Mouse (Mus musculus) C2C12 (cell line): ENCODE measurements around the gene Glra4. TPM values are rescaled to one million over a fixed set of nuclear protein-coding genes. Genes with fewer than 3 reads are reported as not detected.

Source experiments
- H3K27me3 ChIP-seq: one replicate; pipeline ENCODE4 v1.6.1; 2011; ENCODE audit not compliant: control insufficient read depth, insufficient read depth, insufficient read length
- H3K36me3 ChIP-seq: one replicate; pipeline ENCODE4 v1.6.1; 2011; ENCODE audit not compliant: control insufficient read depth, insufficient read depth
- H3K4me3 ChIP-seq: one replicate; pipeline ENCODE4 v1.5.1; 2011; ENCODE audit warnings: mild to moderate bottlenecking, control low read depth; ENCODE audit not compliant: poor library complexity, insufficient read depth, severe bottlenecking
- H3K79me2 ChIP-seq: one replicate; pipeline ENCODE4 v1.6.1; 2011; ENCODE audit not compliant: control insufficient read depth, insufficient read depth
- H3K79me3 ChIP-seq: one replicate; pipeline ENCODE4 v1.6.1; 2011; ENCODE audit warnings: low read depth, control low read depth
- H3ac ChIP-seq: one replicate; pipeline ENCODE3; 2011; ENCODE audit warnings: low read depth; ENCODE audit not compliant: control insufficient read depth, insufficient read length
- CEBPB ChIP-seq: IDR thresholded peaks from one replicate; pipeline ENCODE4 v1.6.1; 2011; ENCODE audit warnings: low read depth, mild to moderate bottlenecking, control low read depth, moderate library complexity
- CTCF ChIP-seq: IDR thresholded peaks from one replicate; pipeline ENCODE4 v1.5.1; 2011; ENCODE audit not compliant: control insufficient read depth, insufficient read depth, insufficient read length
- FOSL1 ChIP-seq: IDR thresholded peaks from one replicate; pipeline ENCODE4 v1.8.0; 2011; ENCODE audit warnings: mild to moderate bottlenecking, low read length; ENCODE audit not compliant: poor library complexity, insufficient read depth, severe bottlenecking
- MAX ChIP-seq: IDR thresholded peaks from one replicate; pipeline ENCODE4 v1.6.1; 2011; ENCODE audit warnings: mild to moderate bottlenecking, control low read depth
- MYOD1 ChIP-seq: IDR thresholded peaks from one replicate; pipeline ENCODE4 v1.6.1; 2011; ENCODE audit warnings: low read depth; ENCODE audit not compliant: control insufficient read depth, insufficient read length
- MYOG ChIP-seq: IDR thresholded peaks from one replicate; pipeline ENCODE4 v1.6.1; 2011; ENCODE audit not compliant: control insufficient read depth, insufficient read length; ENCODE audit errors: extremely low read depth
- USF1 ChIP-seq: IDR thresholded peaks from one replicate; pipeline ENCODE4 v1.6.1; 2011; ENCODE audit warnings: low read depth, mild to moderate bottlenecking, control low read depth, moderate library complexity
- polyA plus RNA-seq: library from polyadenylated mRNA; unstranded; fragments of >200 nt; fragmentation: generic; extraction: Trizol; gene quantifications from one replicate; pipeline ENCODE4 v1.2.1, GENCODE M21; 2012; ENCODE audit warnings: missing spikeins

Gene Glra4
- polyA plus RNA-seq, 1 experiment: not detected

DNA sequence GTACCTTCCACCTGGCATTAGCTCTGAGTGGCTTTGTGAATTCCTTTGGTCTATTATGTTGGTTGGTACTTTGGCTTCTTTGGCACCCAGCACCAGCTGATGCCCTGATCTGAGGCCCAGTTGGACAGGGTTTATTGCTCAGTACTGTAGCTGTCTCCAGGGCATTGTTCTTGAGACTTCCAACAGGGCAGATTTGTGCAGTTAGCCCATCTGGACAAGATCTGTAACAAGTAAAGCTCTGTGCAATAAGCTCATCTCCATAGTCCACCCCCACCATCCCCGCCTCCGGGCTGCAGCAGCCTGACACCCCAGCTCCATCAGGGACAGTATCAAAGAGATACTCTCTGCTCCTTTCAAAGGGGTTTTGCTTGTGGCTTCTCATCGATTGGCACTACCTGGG lies 24.5 kb downstream of the Glra4 start:
- Histone ChIP-seq H3K4me3 (no peak overlapping the region), H3K79me3 (no peaks in the 10 kb centered on the region), H3K27me3 (no peaks in the 10 kb centered on the region), H3K36me3 (no peaks in the 10 kb centered on the region), H3K79me2 (no peaks in the 10 kb centered on the region), H3ac (no peak overlapping the region)
- no peak for TF ChIP-seq CTCF
- no peak for TF ChIP-seq CEBPB
- no peak for TF ChIP-seq MAX
- TF ChIP-seq MYOG: no peak
- no peak for TF ChIP-seq USF1
- no peak for TF ChIP-seq FOSL1
- TF ChIP-seq MYOD1: no peak

DNA sequence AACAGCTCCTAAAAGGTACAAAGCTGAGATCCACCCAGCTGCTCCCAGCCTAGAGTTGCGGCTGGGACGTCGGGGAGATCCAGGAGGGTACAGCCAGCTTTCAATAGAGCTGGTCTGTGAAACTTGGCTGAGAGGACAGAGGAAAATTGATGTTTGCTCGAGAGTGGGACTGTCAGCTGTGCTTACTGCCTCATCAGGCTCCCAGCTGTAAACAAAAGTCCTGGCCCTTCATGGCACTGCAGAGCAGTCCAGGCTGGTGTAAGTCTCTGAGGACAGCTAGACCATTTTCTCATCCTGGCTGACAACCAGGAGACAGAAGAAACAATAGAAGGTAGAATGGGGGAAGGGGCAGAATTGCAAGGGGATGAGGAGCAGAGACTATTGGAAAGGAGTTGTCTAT lies 30.6 kb downstream of the Glra4 start:
- Histone ChIP-seq H3K27me3 (no peaks in the 10 kb centered on the region), H3K36me3 (no peaks in the 10 kb centered on the region), H3K79me3 (no peaks in the 10 kb centered on the region), H3K4me3 (no peak overlapping the region), H3ac (no peak overlapping the region), H3K79me2 (no peaks in the 10 kb centered on the region)
- TF ChIP-seq MYOD1 (no peak), CEBPB (no peak), USF1 (no peak), MYOG (no peak), MAX (no peak), FOSL1 (no peak), CTCF (no peak)

DNA sequence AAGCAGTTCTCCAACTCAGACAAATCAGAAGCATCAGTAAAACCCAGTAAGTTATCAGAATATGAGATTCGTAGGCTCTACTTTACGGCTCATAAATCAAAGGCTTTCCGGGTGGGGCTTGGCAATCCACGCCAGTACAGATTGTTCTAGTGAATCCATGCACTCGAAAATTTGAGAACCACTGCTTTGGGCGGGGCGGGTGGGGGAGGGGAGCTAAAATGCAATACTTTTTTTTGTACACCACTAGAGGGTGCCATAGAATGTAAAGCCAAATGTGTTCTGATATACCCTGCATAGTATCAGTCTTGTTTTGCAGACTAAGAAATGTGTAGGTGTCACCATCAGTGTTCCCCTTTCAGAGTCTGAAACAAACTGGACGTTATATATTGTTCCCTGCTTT lies 35.3 kb downstream of the Glra4 start:
- Histone ChIP-seq H3K79me2 (peaks cover 14% of the 10 kb centered on the region), H3ac (no peak overlapping the region), H3K27me3 (no peaks in the 10 kb centered on the region), H3K36me3 (peaks cover under 1% of the 10 kb centered on the region), H3K79me3 (peaks cover 12% of the 10 kb centered on the region), H3K4me3 (no peak overlapping the region)
- TF ChIP-seq MAX: no peak
- no peak for TF ChIP-seq CEBPB
- TF ChIP-seq CTCF: no peak

DNA sequence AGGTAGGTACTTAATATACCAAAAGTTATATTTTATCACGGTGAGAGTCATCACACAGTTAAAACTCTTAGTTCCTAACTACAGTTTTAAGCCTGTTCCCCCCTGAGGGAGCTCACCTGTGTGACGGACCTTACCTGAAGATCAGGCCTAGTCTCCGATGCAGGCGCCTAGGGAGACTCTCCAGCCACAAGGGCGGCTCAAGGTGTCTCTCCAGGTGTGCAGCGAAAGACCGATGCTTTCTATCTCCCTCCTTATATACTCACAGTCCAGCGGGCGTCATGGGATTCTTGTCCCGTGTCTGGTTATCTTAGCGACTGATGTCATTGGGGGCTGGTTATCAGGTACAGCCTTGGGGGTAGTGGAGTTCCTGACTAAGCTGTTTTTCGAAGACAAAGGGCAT lies 36.5 kb downstream of the Glra4 start, which contains the start of gene Morf4l2:
Morf4l2 (minus strand) TSS at position 232 of the 400 bp plus-strand sequence.
- Histone ChIP-seq H3K79me2 (peaks cover 27% of the 10 kb centered on the region), H3ac (peak within 1 kb of the TSS; percentile 6), H3K4me3 (peak within 1 kb of the TSS; percentile 29), H3K36me3 (peaks cover 13% of the 10 kb centered on the region), H3K27me3 (no peaks in the 10 kb centered on the region), H3K79me3 (peaks cover 23% of the 10 kb centered on the region)
- TF ChIP-seq CTCF (no peak), USF1 (no peak), FOSL1 (no peak), MAX (no peak), MYOD1 (no peak), CEBPB (no peak), MYOG (no peak)

DNA sequence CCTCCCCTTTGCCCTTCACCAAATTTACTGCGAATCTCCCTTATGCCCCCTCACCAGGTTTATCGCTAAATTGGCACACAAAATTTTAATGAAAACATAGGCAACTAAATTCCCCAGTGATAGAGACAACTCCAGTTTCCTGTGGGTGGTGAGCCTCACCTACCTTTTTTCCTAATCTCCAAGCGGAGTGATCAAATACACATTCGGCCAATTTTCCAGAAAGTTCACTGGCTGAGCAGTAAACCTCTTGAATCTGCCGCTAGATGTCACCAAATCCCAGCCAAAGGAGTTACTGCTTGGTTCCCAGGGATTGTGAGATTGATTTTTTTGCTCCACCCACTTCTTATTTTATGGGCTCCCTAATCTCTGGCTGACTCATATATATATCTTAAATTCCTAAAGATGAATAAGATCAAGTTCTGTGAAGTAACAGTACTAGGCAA lies 37.3 kb downstream of the Glra4 start:
- no peaks in the 10 kb centered on the region for H3K27me3 ChIP-seq
- peaks cover 34% of the 10 kb centered on the region for H3K79me2 ChIP-seq
- peak overlapping the region; percentile 29 for H3K4me3 ChIP-seq
- peaks cover 21% of the 10 kb centered on the region for H3K36me3 ChIP-seq
- TF ChIP-seq MYOD1 (no peak), CTCF (peak; percentile 0)
- peak overlapping the region; percentile 6 for H3ac ChIP-seq
- peaks cover 31% of the 10 kb centered on the region for H3K79me3 ChIP-seq

DNA sequence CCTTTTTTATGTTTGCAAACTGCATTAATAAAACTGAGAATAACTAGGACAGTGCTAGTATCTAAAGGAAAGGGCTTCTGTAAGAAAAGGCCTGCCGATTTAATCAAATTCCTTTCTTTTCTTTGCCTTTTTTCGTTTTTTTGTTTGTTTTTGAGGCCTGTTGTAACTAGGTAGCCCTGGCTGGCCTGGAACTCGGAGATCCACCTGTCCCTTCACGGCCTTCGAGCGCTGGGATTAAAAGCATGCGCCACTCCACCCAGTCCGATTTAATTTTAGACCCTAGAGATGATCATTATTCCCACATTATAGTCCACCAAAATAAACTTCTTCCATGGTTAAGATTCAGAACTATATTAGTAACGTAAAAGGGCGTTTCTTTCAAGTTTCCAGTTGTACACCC lies 37.7 kb downstream of the Glra4 start:
- H3ac ChIP-seq: peak overlapping the region; percentile 59
- H3K79me3 ChIP-seq: peaks cover 35% of the 10 kb centered on the region
- no peaks in the 10 kb centered on the region for H3K27me3 ChIP-seq
- H3K4me3 ChIP-seq: peak overlapping the region; percentile 29
- TF ChIP-seq MYOG (no peak), CTCF (no peak), FOSL1 (no peak), USF1 (no peak), MAX (no peak), CEBPB (no peak), MYOD1 (no peak)
- peaks cover 25% of the 10 kb centered on the region for H3K36me3 ChIP-seq
- H3K79me2 ChIP-seq: peaks cover 39% of the 10 kb centered on the region
